Mouse (Mus musculus) erythroblast, embryonic 14.5 days (primary cell): ENCODE results near the gene Hnf1b. TPM values are rescaled to one million over a fixed set of nuclear protein-coding genes. Genes with fewer than 3 reads are reported as not detected.
A peak's percentile ranks its signal among the peaks of the same experiment; 100 is the strongest.

Experiments used
- H3K27me3 ChIP-seq: 2 replicates; pipeline ENCODE4 v1.6.1; 2012; ENCODE audit warnings: inconsistent platforms; ENCODE audit not compliant: control insufficient read depth
- H3K36me3 ChIP-seq: 2 replicates; pipeline ENCODE4 v1.6.1; 2012; ENCODE audit warnings: mild to moderate bottlenecking, inconsistent platforms; ENCODE audit not compliant: control insufficient read depth
- H3K4me1 ChIP-seq: 2 replicates; pipeline ENCODE4 v1.6.1; 2012; ENCODE audit warnings: inconsistent platforms; ENCODE audit not compliant: control insufficient read depth
- H3K4me3 ChIP-seq: replicated peaks from 2 replicates; pipeline ENCODE3; 2012; ENCODE audit warnings: moderate library complexity, mild to moderate bottlenecking, inconsistent platforms
- H3K9me3 ChIP-seq: 2 replicates; pipeline ENCODE4 v1.6.1; 2012; ENCODE audit warnings: low read length, inconsistent platforms, mixed read lengths; ENCODE audit not compliant: control insufficient read depth
- GATA1 ChIP-seq: IDR thresholded peaks from 2 replicates; pipeline ENCODE4 v1.6.1; 2012; ENCODE audit warnings: low read length, inconsistent platforms, mixed read lengths
- TAL1 ChIP-seq: IDR thresholded peaks from 3 replicates; pipeline ENCODE4 v1.6.1; 2012; ENCODE audit warnings: low read length, inconsistent platforms, mixed read lengths
- polyA plus RNA-seq: library from polyadenylated mRNA; stranded (reverse); fragments of >175 nt; gene quantifications from 2 replicates; pipeline ENCODE4 v1.2.3, GENCODE M21; 2012

The Hnf1b gene
- polyA plus RNA-seq = 0.03 TPM in 1 of 2 replicates, not detected in the other

- Histone ChIP-seq H3K27me3 (peaks cover 63% of the 10 kb centered on the region), H3K4me1 (no peaks in the 10 kb centered on the region), H3K4me3 (peak within 1 kb of the TSS; percentile 53), H3K9me3 (no peaks in the 10 kb centered on the region; the same call in 1 of the 2 replicates), H3K36me3 (no peaks in the 10 kb centered on the region)
- TF ChIP-seq GATA1 (no peak), TAL1 (no peak)
These were observed at the start of gene Hnf1b for GRCm38 (mm10) chr11:83849529-83850335. Gene Hnf1b (plus strand): TSS chr11:83850063.

- Histone ChIP-seq H3K4me1 (no peaks in the 10 kb centered on the region), H3K4me3 (no peak overlapping the region), H3K9me3 (no peaks in the 10 kb centered on the region), H3K36me3 (no peaks in the 10 kb centered on the region), H3K27me3 (no peaks in the 10 kb centered on the region)
- TF ChIP-seq GATA1 = no peak
- TF ChIP-seq TAL1 = no peak
These were observed 47.7 kb upstream of the Hnf1b start for GRCm38 (mm10) chr11:83802166-83802565.

- no peaks in the 10 kb centered on the region for H3K27me3 ChIP-seq
- no peaks in the 10 kb centered on the region for H3K9me3 ChIP-seq
- no peaks in the 10 kb centered on the region for H3K36me3 ChIP-seq
- TF ChIP-seq TAL1 (no peak), GATA1 (no peak)
- no peak overlapping the region for H3K4me3 ChIP-seq
- H3K4me1 ChIP-seq = no peaks in the 10 kb centered on the region
These were observed 47.3 kb upstream of the Hnf1b start for GRCm38 (mm10) chr11:83802581-83802980.

GRCm38 (mm10) chr11:83810441-83810840 is 39.4 kb upstream of the Hnf1b start:
- H3K4me3 ChIP-seq = no peak overlapping the region
- TF ChIP-seq GATA1 (no peak), TAL1 (no peak)
- no peaks in the 10 kb centered on the region for H3K36me3 ChIP-seq
- no peaks in the 10 kb centered on the region for H3K27me3 ChIP-seq
- H3K4me1 ChIP-seq = no peaks in the 10 kb centered on the region
- no peaks in the 10 kb centered on the region for H3K9me3 ChIP-seq

GRCm38 (mm10) chr11:83815191-83815590 is 34.7 kb upstream of the Hnf1b start:
- TF ChIP-seq GATA1 (no peak), TAL1 (no peak)
- Histone ChIP-seq H3K27me3 (no peaks in the 10 kb centered on the region), H3K9me3 (no peaks in the 10 kb centered on the region), H3K36me3 (no peaks in the 10 kb centered on the region), H3K4me3 (no peak overlapping the region), H3K4me1 (no peaks in the 10 kb centered on the region)

- Histone ChIP-seq H3K36me3 (no peaks in the 10 kb centered on the region), H3K4me3 (no peak overlapping the region), H3K4me1 (no peaks in the 10 kb centered on the region), H3K9me3 (no peaks in the 10 kb centered on the region), H3K27me3 (no peaks in the 10 kb centered on the region)
- no peak for TF ChIP-seq GATA1
- TF ChIP-seq TAL1 = no peak
These were observed 34.2 kb upstream of the Hnf1b start for GRCm38 (mm10) chr11:83815628-83816027.

GRCm38 (mm10) chr11:83817048-83817447 is 32.8 kb upstream of the Hnf1b start:
- TF ChIP-seq GATA1 (no peak), TAL1 (no peak)
- no peaks in the 10 kb centered on the region for H3K4me1 ChIP-seq
- no peaks in the 10 kb centered on the region for H3K9me3 ChIP-seq
- H3K27me3 ChIP-seq = no peaks in the 10 kb centered on the region
- no peak overlapping the region for H3K4me3 ChIP-seq
- H3K36me3 ChIP-seq = no peaks in the 10 kb centered on the region

- TF ChIP-seq GATA1 (no peak), TAL1 (no peak)
- Histone ChIP-seq H3K27me3 (no peaks in the 10 kb centered on the region), H3K4me3 (no peak overlapping the region), H3K9me3 (no peaks in the 10 kb centered on the region), H3K36me3 (no peaks in the 10 kb centered on the region), H3K4me1 (no peaks in the 10 kb centered on the region)
These were observed 31.9 kb upstream of the Hnf1b start for GRCm38 (mm10) chr11:83817994-83818393.

GRCm38 (mm10) chr11:83818591-83819127 is 31.2 kb upstream of the Hnf1b start:
- Histone ChIP-seq H3K36me3 (no peaks in the 10 kb centered on the region), H3K4me3 (no peak overlapping the region), H3K9me3 (no peaks in the 10 kb centered on the region), H3K4me1 (no peaks in the 10 kb centered on the region), H3K27me3 (no peaks in the 10 kb centered on the region)
- no peak for TF ChIP-seq GATA1
- TF ChIP-seq TAL1 = no peak
